Mouse (Mus musculus): ENCODE measurements at regions not wholly inside any gene's neighbourhood (a gene's known extent, or its start where the extent isn't known, plus 50 kb on each side); places are given as distances from the start of the nearest gene placed in this dataset.
A peak's percentile ranks its signal among the peaks of the same experiment; 100 is the strongest.

GRCm38 (mm10) chr9:30284562-30285323, 142.2 kb upstream of the Snx19 start:
- 3% methylated on average over 16 of the region's 16 CpGs for WGBS
- Histone ChIP-seq H3K4me3 (ENCODE audit: low read depth, low read length) (no peak overlapping the region), H3K36me3 (ENCODE audit: control insufficient read depth, insufficient read depth, low read length) (no peaks in the 10 kb centered on the region), H3K9ac (replicated peaks; ENCODE audit: low read depth, low read length) (no peak overlapping the region), H3K4me1 (ENCODE audit: control insufficient read depth, insufficient read depth, low read length) (peaks cover 13% of the 10 kb centered on the region), H3K27me3 (ENCODE audit: control insufficient read depth, insufficient read depth, low read length) (no peaks in the 10 kb centered on the region), H3K4me2 (ENCODE audit: low read depth, low read length) (peak overlapping the region; percentile 26; the same call in 1 of the 2 replicates), H3K27ac (ENCODE audit: low read depth, low read length) (peak overlapping the region; percentile 71), H3K9me3 (ENCODE audit: control insufficient read depth, low read length) (no peaks in the 10 kb centered on the region)
- ATAC-seq (ENCODE audit: low read depth): peak; percentile 85

- H3K27ac ChIP-seq (ENCODE audit: low read depth, low read length): peak overlapping the region; percentile 53; the same call in 1 of the 2 replicates
- WGBS: 17% methylated on average over 2 of the region's 2 CpGs
Observed at GRCm38 (mm10) chr9:30285324-30285599, 141.6 kb upstream of the Snx19 start.

GRCm38 (mm10) chr9:30299844-30300243, 127.1 kb upstream of the Snx19 start:
- Histone ChIP-seq H3K27ac (ENCODE audit: low read depth, low read length) (no peak overlapping the region), H3K9me3 (ENCODE audit: control insufficient read depth, low read length) (no peaks in the 10 kb centered on the region), H3K4me1 (ENCODE audit: control insufficient read depth, insufficient read depth, low read length) (no peaks in the 10 kb centered on the region), H3K36me3 (ENCODE audit: control insufficient read depth, insufficient read depth, low read length) (no peaks in the 10 kb centered on the region), H3K4me3 (ENCODE audit: low read depth, low read length) (no peak overlapping the region), H3K9ac (replicated peaks; ENCODE audit: low read depth, low read length) (no peak overlapping the region), H3K4me2 (ENCODE audit: low read depth, low read length) (no peak overlapping the region), H3K27me3 (ENCODE audit: control insufficient read depth, insufficient read depth, low read length) (no peaks in the 10 kb centered on the region)
- WGBS: 10% methylated on average over 4 of the region's 4 CpGs
- peak; percentile 44 for ATAC-seq (ENCODE audit: low read depth)

More at GRCm38 (mm10) chr9:30285324-30285599, 141.6 kb upstream of the Snx19 start:
- Histone ChIP-seq H3K36me3 (ENCODE audit: control insufficient read depth, insufficient read depth, low read length) (no peaks in the 10 kb centered on the region), H3K9ac (replicated peaks; ENCODE audit: low read depth, low read length) (no peak overlapping the region), H3K4me2 (ENCODE audit: low read depth, low read length) (no peak overlapping the region), H3K27me3 (ENCODE audit: control insufficient read depth, insufficient read depth, low read length) (no peaks in the 10 kb centered on the region), H3K4me3 (ENCODE audit: low read depth, low read length) (no peak overlapping the region), H3K9me3 (ENCODE audit: control insufficient read depth, low read length) (no peaks in the 10 kb centered on the region), H3K4me1 (ENCODE audit: control insufficient read depth, insufficient read depth, low read length) (peaks cover 13% of the 10 kb centered on the region)
- no peak for ATAC-seq (ENCODE audit: low read depth)

GRCm38 (mm10) chr9:30308281-30308680, 118.6 kb upstream of the Snx19 start:
- Histone ChIP-seq H3K4me3 (ENCODE audit: low read depth, low read length) (no peak overlapping the region), H3K9ac (replicated peaks; ENCODE audit: low read depth, low read length) (no peak overlapping the region), H3K4me1 (ENCODE audit: control insufficient read depth, insufficient read depth, low read length) (no peaks in the 10 kb centered on the region), H3K4me2 (ENCODE audit: low read depth, low read length) (no peak overlapping the region), H3K9me3 (ENCODE audit: control insufficient read depth, low read length) (no peaks in the 10 kb centered on the region), H3K27ac (ENCODE audit: low read depth, low read length) (no peak overlapping the region), H3K27me3 (ENCODE audit: control insufficient read depth, insufficient read depth, low read length) (no peaks in the 10 kb centered on the region), H3K36me3 (ENCODE audit: control insufficient read depth, insufficient read depth, low read length) (no peaks in the 10 kb centered on the region)
- 13% methylated on average over 2 of the region's 2 CpGs for WGBS
- no peak for ATAC-seq (ENCODE audit: low read depth)

GRCm38 (mm10) chr9:30313360-30313759, 113.5 kb upstream of the Snx19 start:
- no peak overlapping the region for H3K9ac ChIP-seq (replicated peaks; ENCODE audit: low read depth, low read length)
- no peaks in the 10 kb centered on the region for H3K9me3 ChIP-seq (ENCODE audit: control insufficient read depth, low read length)
- no peak overlapping the region for H3K4me2 ChIP-seq (ENCODE audit: low read depth, low read length)
- H3K27ac ChIP-seq (ENCODE audit: low read depth, low read length): no peak overlapping the region
- ATAC-seq (ENCODE audit: low read depth): no peak
- H3K27me3 ChIP-seq (ENCODE audit: control insufficient read depth, insufficient read depth, low read length): no peaks in the 10 kb centered on the region
- no peaks in the 10 kb centered on the region; the same call in 1 of the 2 replicates for H3K4me1 ChIP-seq (ENCODE audit: control insufficient read depth, insufficient read depth, low read length)
- H3K4me3 ChIP-seq (ENCODE audit: low read depth, low read length): no peak overlapping the region
- 79% methylated on average over 1 of the region's 1 CpGs for WGBS
- H3K36me3 ChIP-seq (ENCODE audit: control insufficient read depth, insufficient read depth, low read length): no peaks in the 10 kb centered on the region

- Histone ChIP-seq H3K27me3 (ENCODE audit: control insufficient read depth, insufficient read depth, low read length) (no peaks in the 10 kb centered on the region), H3K4me3 (ENCODE audit: low read depth, low read length) (no peak overlapping the region), H3K36me3 (ENCODE audit: control insufficient read depth, insufficient read depth, low read length) (no peaks in the 10 kb centered on the region), H3K27ac (ENCODE audit: low read depth, low read length) (no peak overlapping the region; the same call in 1 of the 2 replicates), H3K4me1 (ENCODE audit: control insufficient read depth, insufficient read depth, low read length) (no peaks in the 10 kb centered on the region; the same call in 1 of the 2 replicates), H3K9me3 (ENCODE audit: control insufficient read depth, low read length) (no peaks in the 10 kb centered on the region), H3K9ac (replicated peaks; ENCODE audit: low read depth, low read length) (no peak overlapping the region), H3K4me2 (ENCODE audit: low read depth, low read length) (no peak overlapping the region)
- ATAC-seq (ENCODE audit: low read depth): peak; percentile 78; the same call in 1 of the 2 replicates
- WGBS: 37% methylated on average over 15 of the region's 15 CpGs
Observed at GRCm38 (mm10) chr9:30314355-30315171, 112.3 kb upstream of the Snx19 start.

- H3K36me3 ChIP-seq (ENCODE audit: control insufficient read depth, insufficient read depth, low read length): no peaks in the 10 kb centered on the region
- no peaks in the 10 kb centered on the region; the same call in 1 of the 2 replicates for H3K4me1 ChIP-seq (ENCODE audit: control insufficient read depth, insufficient read depth, low read length)
- no peak overlapping the region for H3K4me2 ChIP-seq (ENCODE audit: low read depth, low read length)
- peak; percentile 51; the same call in 1 of the 2 replicates for ATAC-seq (ENCODE audit: low read depth)
- H3K9ac ChIP-seq (replicated peaks; ENCODE audit: low read depth, low read length): no peak overlapping the region
- H3K9me3 ChIP-seq (ENCODE audit: control insufficient read depth, low read length): no peaks in the 10 kb centered on the region
- no peak overlapping the region for H3K4me3 ChIP-seq (ENCODE audit: low read depth, low read length)
- no peak overlapping the region for H3K27ac ChIP-seq (ENCODE audit: low read depth, low read length)
- WGBS: 39% methylated on average over 6 of the region's 6 CpGs
- no peaks in the 10 kb centered on the region for H3K27me3 ChIP-seq (ENCODE audit: control insufficient read depth, insufficient read depth, low read length)
Observed at GRCm38 (mm10) chr9:30315172-30315644, 111.7 kb upstream of the Snx19 start.

GRCm38 (mm10) chr9:30344866-30345265, 82.0 kb upstream of the Snx19 start:
- Histone ChIP-seq H3K36me3 (ENCODE audit: control insufficient read depth, insufficient read depth, low read length) (no peaks in the 10 kb centered on the region), H3K9me3 (ENCODE audit: control insufficient read depth, low read length) (no peaks in the 10 kb centered on the region)
- WGBS: 84% methylated on average over 2 of the region's 2 CpGs

GRCm38 (mm10) chr9:30353965-30354364, 72.9 kb upstream of the Snx19 start:
- no peak for ATAC-seq (ENCODE audit: low read depth)
- WGBS: 58% methylated on average over 4 of the region's 4 CpGs
- Histone ChIP-seq H3K27ac (ENCODE audit: low read depth, low read length) (no peak overlapping the region), H3K9ac (replicated peaks; ENCODE audit: low read depth, low read length) (no peak overlapping the region), H3K4me2 (ENCODE audit: low read depth, low read length) (no peak overlapping the region), H3K9me3 (ENCODE audit: control insufficient read depth, low read length) (no peaks in the 10 kb centered on the region), H3K27me3 (ENCODE audit: control insufficient read depth, insufficient read depth, low read length) (no peaks in the 10 kb centered on the region), H3K36me3 (ENCODE audit: control insufficient read depth, insufficient read depth, low read length) (no peaks in the 10 kb centered on the region), H3K4me1 (ENCODE audit: control insufficient read depth, insufficient read depth, low read length) (no peaks in the 10 kb centered on the region), H3K4me3 (ENCODE audit: low read depth, low read length) (no peak overlapping the region)

More at GRCm38 (mm10) chr9:30344866-30345265, 82.0 kb upstream of the Snx19 start:
- Histone ChIP-seq H3K4me3 (ENCODE audit: low read depth, low read length) (no peak overlapping the region), H3K27me3 (ENCODE audit: control insufficient read depth, insufficient read depth, low read length) (no peaks in the 10 kb centered on the region), H3K4me2 (ENCODE audit: low read depth, low read length) (no peak overlapping the region), H3K9ac (replicated peaks; ENCODE audit: low read depth, low read length) (no peak overlapping the region), H3K27ac (ENCODE audit: low read depth, low read length) (no peak overlapping the region), H3K4me1 (ENCODE audit: control insufficient read depth, insufficient read depth, low read length) (no peaks in the 10 kb centered on the region)
- no peak for ATAC-seq (ENCODE audit: low read depth)

All from neural tube, embryonic 14.5 days (tissue).